Mouse (Mus musculus) kidney, adult 2 months (tissue): ENCODE measurements at regions not wholly inside any gene's neighbourhood (a gene's known extent, or its start where the extent isn't known, plus 50 kb on each side); places are given as distances from the start of the nearest gene placed in this dataset.

Source experiments
- CTCF ChIP-seq: fragments of 200-500 bp; conservative IDR thresholded peaks from 2 replicates; pipeline ENCODE4 v1.5.1; 2011; ENCODE audit warnings: low read depth, mild to moderate bottlenecking, control low read depth, low read length, moderate library complexity, mixed read lengths; ENCODE audit not compliant: insufficient read depth, insufficient read length
- POLR2A ChIP-seq: fragments of 200-500 bp; IDR thresholded peaks from one replicate; pipeline ENCODE4 v1.6.1; 2011; ENCODE audit warnings: low read depth, low read length, control low read depth

GRCm38 (mm10) chr9:61128077-61128476, 244.1 kb upstream of the Tle3 start:
- TF ChIP-seq CTCF (no peak), POLR2A (no peak)
